Mouse (Mus musculus) lung, adult 2 months (tissue): ENCODE data around the gene 1700034J05Rik.

Experiments
- CTCF ChIP-seq: fragments of 200-500 bp; IDR thresholded peaks from 2 replicates; pipeline ENCODE4 v1.5.1; 2011; ENCODE audit warnings: mild to moderate bottlenecking, low read length, control low read depth; ENCODE audit not compliant: insufficient read depth
- POLR2A ChIP-seq: fragments of 200-500 bp; IDR thresholded peaks from 2 replicates; pipeline ENCODE4 v1.6.1; 2011; ENCODE audit warnings: low read depth, mild to moderate bottlenecking, control low read depth, low read length, borderline replicate concordance; ENCODE audit errors: extremely low read depth

DNA sequence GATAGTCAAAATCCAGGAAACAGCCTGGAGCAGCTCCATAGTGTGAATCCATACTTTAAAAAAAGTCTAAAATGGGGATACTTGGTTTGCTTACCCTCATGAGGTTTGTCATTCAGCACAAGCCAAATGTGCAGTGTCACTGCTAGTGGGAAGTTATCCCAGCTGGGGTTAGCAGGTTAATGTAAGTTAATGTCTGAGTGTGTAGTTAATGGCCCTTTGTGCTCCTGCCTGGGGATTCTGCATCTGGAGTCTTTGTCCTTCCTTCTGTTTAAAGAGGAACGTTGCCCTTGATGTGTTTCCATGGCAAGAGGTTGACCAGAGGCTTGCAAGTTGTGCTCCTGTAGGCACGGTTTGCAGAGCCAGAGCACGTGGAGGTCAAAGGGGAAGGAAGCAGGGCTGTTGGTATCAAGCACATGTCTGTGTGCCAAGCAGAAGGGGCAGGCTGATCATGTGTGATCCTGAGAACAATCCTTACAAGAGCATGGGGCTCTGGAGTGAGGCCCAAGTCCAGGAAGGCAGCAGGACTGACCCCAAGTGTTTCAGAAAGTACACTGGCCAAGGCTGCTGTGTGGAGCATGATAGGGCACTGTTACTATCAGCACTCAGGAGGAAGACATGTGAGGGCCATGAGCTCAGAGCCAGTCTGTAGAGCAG, 41.3 kb downstream of the 1700034J05Rik start:
- TF ChIP-seq CTCF (no peak), POLR2A (no peak)
